Mouse (Mus musculus): ENCODE results near the gene Bex6. TPM values are rescaled to one million over a fixed set of nuclear protein-coding genes. Genes with fewer than 3 reads are reported as not detected.
"Not testable (repeated sequence)": the region's sequence is repeated elsewhere in the genome, so short reads cannot be mapped to it uniquely, and the experiment has no call there.

Bex6 gene
- polyA plus RNA-seq, 1 experiment from 2014 or later, result 1.1 TPM

GRCm38 (mm10) chr16:32232050-32232449 lies 52.4 kb downstream of the Bex6 start:
- 52% methylated on average over 3 of the region's 3 CpGs for WGBS

More at GRCm38 (mm10) chr16:32232050-32232449, 52.4 kb downstream of the Bex6 start:
- not testable (repeated sequence) for H3K4me3 ChIP-seq (ENCODE audit: low read length); H3K9ac ChIP-seq (ENCODE audit: low read length); H3K27ac ChIP-seq (ENCODE audit: low read length); H3K4me1 ChIP-seq (ENCODE audit: control insufficient read depth, insufficient read depth, low read length); H3K27me3 ChIP-seq (ENCODE audit: control insufficient read depth, insufficient read depth, low read length); H3K9me3 ChIP-seq (replicated peaks; ENCODE audit: control insufficient read depth, low read length); H3K4me2 ChIP-seq (ENCODE audit: low read depth, low read length); ATAC-seq (replicated peaks; ENCODE audit: extremely low read depth, insufficient read depth, low FRiP score); H3K36me3 ChIP-seq (ENCODE audit: control insufficient read depth, insufficient read depth)

Other genes with a start within 250 kb of the Bex6 start
- 0.71 and 1.4 TPM in 2 replicates for gene Pigz, start 246.0 kb upstream of the Bex6 start, polyA plus RNA-seq (2015; fragmentation: Nextera tagmentation; extraction: Ambion mirVana)
- gene 0610012G03Rik, start 231.3 kb upstream of the Bex6 start, polyA plus RNA-seq (2015; fragmentation: Nextera tagmentation; extraction: Ambion mirVana), result 121 and 127 TPM in 2 replicates
- gene Ncbp2, start 231.3 kb upstream of the Bex6 start, polyA plus RNA-seq (2015; fragmentation: Nextera tagmentation; extraction: Ambion mirVana), result 64.4 and 64.5 TPM in 2 replicates
- gene Senp5, start 176.5 kb upstream of the Bex6 start, polyA plus RNA-seq (2015; fragmentation: Nextera tagmentation; extraction: Ambion mirVana), result 10.0 TPM in 2 replicates
- 23.9 and 26.5 TPM in 2 replicates for gene Pak2, start 100.5 kb upstream of the Bex6 start, polyA plus RNA-seq (2015; fragmentation: Nextera tagmentation; extraction: Ambion mirVana)
- 63.6 and 73.0 TPM in 2 replicates for gene Pigx, start 80.1 kb upstream of the Bex6 start, polyA plus RNA-seq (2015; fragmentation: Nextera tagmentation; extraction: Ambion mirVana)
- 21.7 and 26.3 TPM in 2 replicates for gene Cep19, start 80.0 kb upstream of the Bex6 start, polyA plus RNA-seq (2015; fragmentation: Nextera tagmentation; extraction: Ambion mirVana)
- gene Nrros, start 14.2 kb upstream of the Bex6 start, polyA plus RNA-seq (2015; fragmentation: Nextera tagmentation; extraction: Ambion mirVana), result 18.1 and 20.5 TPM in 2 replicates
- gene Fbxo45, start 67.3 kb downstream of the Bex6 start, polyA plus RNA-seq (2015; fragmentation: Nextera tagmentation; extraction: Ambion mirVana), result 3.7 and 5.1 TPM in 2 replicates
- 11.6 and 11.9 TPM in 2 replicates for gene Wdr53, start 67.4 kb downstream of the Bex6 start, polyA plus RNA-seq (2015; fragmentation: Nextera tagmentation; extraction: Ambion mirVana)
- 0.16 TPM in 1 of 2 replicates, not detected in the other for gene Smco1, start 91.6 kb downstream of the Bex6 start, polyA plus RNA-seq (2015; fragmentation: Nextera tagmentation; extraction: Ambion mirVana)
- 17.3 and 19.3 TPM in 2 replicates for gene Rnf168, start 97.6 kb downstream of the Bex6 start, polyA plus RNA-seq (2015; fragmentation: Nextera tagmentation; extraction: Ambion mirVana)
- 17.8 and 18.1 TPM in 2 replicates for gene Ubxn7, start 152.4 kb downstream of the Bex6 start, polyA plus RNA-seq (2015; fragmentation: Nextera tagmentation; extraction: Ambion mirVana)
- gene Tm4sf19, start 220.7 kb downstream of the Bex6 start, polyA plus RNA-seq (2015; fragmentation: Nextera tagmentation; extraction: Ambion mirVana), result not detected in 2 replicates
- 21.3 and 22.8 TPM in 2 replicates for gene Tctex1d2, start 239.9 kb downstream of the Bex6 start, polyA plus RNA-seq (2015; fragmentation: Nextera tagmentation; extraction: Ambion mirVana)

Data from heart, embryonic 16.5 days (tissue).